Mouse (Mus musculus) layer of hippocampus, adult 18-20 months (tissue): ENCODE measurements around the gene Spats1. TPM values are rescaled to one million over a fixed set of nuclear protein-coding genes. Genes with fewer than 3 reads are reported as not detected.

Source experiments
- total RNA-seq, 2 experiments: library from RNA; stranded (reverse); gene quantifications; 2 replicates each; pipeline ENCODE4 v1.2.3; 2021

The Spats1 gene
- total RNA-seq, 2 experiments from 2014 or later, result 4.4 to 4.7 TPM

Other genes starting within 250 kb of the Spats1 start
- gene Cdc5l, start 41.7 kb downstream of the Spats1 start, total RNA-seq, result 10 to 100 TPM; 58.7 TPM
- gene Aars2, start 31.4 kb upstream of the Spats1 start, total RNA-seq, result 10 to 100 TPM; 21.9 to 22.7 TPM
- 1 to 10 TPM in 1 of 2 experiments, under 1 TPM in 1; 0.91 to 1.6 TPM for gene Tcte1, start 48.0 kb upstream of the Spats1 start, total RNA-seq
- 100 to 1,000 TPM; 112 to 119 TPM for gene Tmem151b, start 74.3 kb upstream of the Spats1 start, total RNA-seq
- gene Nfkbie, start 80.3 kb upstream of the Spats1 start, total RNA-seq, result 1 to 10 TPM; 2.3 to 2.5 TPM
- 10 to 100 TPM; 26.2 to 29.9 TPM for gene Slc35b2, start 88.5 kb upstream of the Spats1 start, total RNA-seq
- 1,000 to 10,000 TPM; 1,799 to 1,827 TPM for gene Hsp90ab1, start 97.9 kb upstream of the Spats1 start, total RNA-seq
- gene Slc29a1, start 124.2 kb upstream of the Spats1 start, total RNA-seq, result 10 to 100 TPM; 16.4 to 20.4 TPM
- gene Mymx, start 126.7 kb upstream of the Spats1 start, total RNA-seq, result not detected
- gene Capn11, start 183.9 kb upstream of the Spats1 start, total RNA-seq, result 1 to 10 TPM in 1 of 2 experiments, under 1 TPM in 1; 0.68 to 3.0 TPM
- gene Mrpl14, start 210.9 kb upstream of the Spats1 start, total RNA-seq, result 10 to 100 TPM; 37.2 to 42.5 TPM
- 100 to 1,000 TPM; 154 to 155 TPM for gene Tmem63b, start 211.5 kb upstream of the Spats1 start, total RNA-seq